Mouse (Mus musculus): ENCODE results near the gene Pfkm. TPM values are rescaled to one million over a fixed set of nuclear protein-coding genes. Genes with fewer than 3 reads are reported as not detected.

Pfkm gene
- total and polyA plus RNA-seq, 2 experiments from 2014 or later = 89.9 to 102 TPM

DNA sequence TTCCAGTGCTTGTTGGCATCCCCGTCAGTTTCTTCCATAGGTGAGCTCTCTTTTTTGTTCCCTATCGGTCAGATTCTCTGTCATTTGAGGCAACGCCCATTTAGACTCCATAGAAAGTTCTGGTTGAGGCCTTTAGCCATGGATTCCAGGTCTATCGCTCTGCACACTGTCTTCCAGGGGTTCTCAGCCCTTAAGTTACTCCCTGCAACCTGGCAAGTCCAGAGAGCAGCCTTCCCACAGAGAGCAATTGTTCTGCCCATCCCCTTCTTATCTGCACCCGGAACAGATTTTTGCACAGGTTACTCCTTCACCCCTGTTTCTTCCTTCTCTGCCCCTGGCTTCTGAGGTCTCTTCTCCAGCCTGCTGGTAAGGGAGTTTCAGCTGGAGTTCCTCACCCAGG lies 79.7 kb downstream of the Pfkm start:
- H3K4me1 ChIP-seq (ENCODE audit: insufficient read depth, low read length) = 0 out of 2 replicates have a peak, but pooled peaks cover 7% of the 10 kb centered on the region
- TF ChIP-seq CTCF (IDR thresholded peaks at IDR 0.05) = no peak
- ATAC-seq (ENCODE audit: low FRiP score) = no peak
- no peaks in the 10 kb centered on the region for H3K27me3 ChIP-seq (ENCODE audit: insufficient read depth, low read length)
- H3K4me2 ChIP-seq (ENCODE audit: low read depth, low read length, poor library complexity, severe bottlenecking) = peak overlapping the region; percentile 22; the same call in 1 of the 2 replicates
- H3K36me3 ChIP-seq (ENCODE audit: insufficient read depth, low read length) = no peaks in the 10 kb centered on the region
- no peak for DNase-seq (ENCODE audit: low spot score)
- H3K9me3 ChIP-seq (ENCODE audit: low read length) = no peaks in the 10 kb centered on the region
- H3K27ac ChIP-seq (ENCODE audit: low read depth, low read length) = no peak overlapping the region
- WGBS = 74% methylated on average over 5 of the region's 5 CpGs
- H3K9ac ChIP-seq (replicated peaks; ENCODE audit: low read length, poor library complexity, severe bottlenecking) = no peak overlapping the region
- no peak overlapping the region for H3K4me3 ChIP-seq (ENCODE audit: low read depth, low read length)

DNA sequence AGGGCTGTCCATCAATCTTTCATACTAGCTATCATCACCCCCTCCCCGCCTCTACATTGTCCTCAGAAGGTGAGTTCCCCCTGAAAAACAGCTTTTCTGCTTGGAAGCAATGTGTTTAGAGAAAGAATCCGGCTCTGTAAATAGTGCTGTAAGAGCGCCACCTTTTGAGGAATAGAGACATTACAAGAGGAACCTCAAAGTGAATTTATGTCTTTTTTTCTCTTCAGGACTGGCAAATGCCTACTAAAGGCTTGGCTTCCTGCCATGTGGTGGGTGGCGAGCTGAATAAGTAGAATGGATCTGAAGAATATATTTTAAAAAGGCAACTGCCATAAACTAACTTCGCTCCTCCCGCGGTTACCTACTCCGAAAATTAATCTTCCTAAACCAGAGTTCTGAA lies 81.4 kb downstream of the Pfkm start:
- Histone ChIP-seq H3K4me3 (ENCODE audit: low read depth, low read length) (no peak overlapping the region), H3K27me3 (ENCODE audit: insufficient read depth, low read length) (no peaks in the 10 kb centered on the region), H3K4me2 (ENCODE audit: low read depth, low read length, poor library complexity, severe bottlenecking) (no peak overlapping the region), H3K36me3 (ENCODE audit: insufficient read depth, low read length) (no peaks in the 10 kb centered on the region), H3K9ac (replicated peaks; ENCODE audit: low read length, poor library complexity, severe bottlenecking) (no peak overlapping the region), H3K4me1 (ENCODE audit: insufficient read depth, low read length) (0 out of 2 replicates have a peak, but pooled peaks cover 7% of the 10 kb centered on the region), H3K9me3 (ENCODE audit: low read length) (no peaks in the 10 kb centered on the region), H3K27ac (ENCODE audit: low read depth, low read length) (no peak overlapping the region)
- ATAC-seq (ENCODE audit: low FRiP score) = no peak
- peak; percentile 88 for DNase-seq (ENCODE audit: low spot score)
- peak; percentile 84 for TF ChIP-seq CTCF (IDR thresholded peaks at IDR 0.05)
- 26% methylated on average over 8 of the region's 8 CpGs for WGBS

GRCm38 (mm10) chr15:98177320-98177719 lies 84.9 kb downstream of the Pfkm start:
- ATAC-seq (ENCODE audit: low FRiP score) (no peak), DNase-seq (ENCODE audit: low spot score) (no peak)
- H3K36me3 ChIP-seq (ENCODE audit: insufficient read depth, low read length) = no peaks in the 10 kb centered on the region
- H3K4me3 ChIP-seq (ENCODE audit: low read depth, low read length) = no peak overlapping the region
- H3K27ac ChIP-seq (ENCODE audit: low read depth, low read length) = no peak overlapping the region
- 0 out of 2 replicates have a peak, but pooled peaks cover 3% of the 10 kb centered on the region for H3K4me1 ChIP-seq (ENCODE audit: insufficient read depth, low read length)
- no peaks in the 10 kb centered on the region for H3K9me3 ChIP-seq (ENCODE audit: low read length)
- no peak for TF ChIP-seq CTCF (IDR thresholded peaks at IDR 0.05)
- no peaks in the 10 kb centered on the region for H3K27me3 ChIP-seq (ENCODE audit: insufficient read depth, low read length)
- no peak overlapping the region for H3K9ac ChIP-seq (replicated peaks; ENCODE audit: low read length, poor library complexity, severe bottlenecking)
- WGBS = 84% methylated on average over 3 of the region's 3 CpGs
- H3K4me2 ChIP-seq (ENCODE audit: low read depth, low read length, poor library complexity, severe bottlenecking) = no peak overlapping the region

- ATAC-seq (ENCODE audit: low FRiP score) = no peak
- TF ChIP-seq CTCF (IDR thresholded peaks at IDR 0.05) = no peak
- peak overlapping the region; percentile 40 for H3K4me3 ChIP-seq (ENCODE audit: low read depth, low read length)
- no peaks in the 10 kb centered on the region for H3K27me3 ChIP-seq (ENCODE audit: insufficient read depth, low read length)
- 0 out of 2 replicates have a peak overlapping the region, but pooled peaks have one; percentile 9 for H3K9ac ChIP-seq (replicated peaks; ENCODE audit: low read length, poor library complexity, severe bottlenecking)
- peak overlapping the region; percentile 55 for H3K27ac ChIP-seq (ENCODE audit: low read depth, low read length)
- 0 out of 2 replicates have a peak, but pooled peaks cover 3% of the 10 kb centered on the region for H3K4me1 ChIP-seq (ENCODE audit: insufficient read depth, low read length)
- 3% methylated on average over 26 of the region's 26 CpGs for WGBS
- H3K4me2 ChIP-seq (ENCODE audit: low read depth, low read length, poor library complexity, severe bottlenecking) = peak overlapping the region; percentile 56
- DNase-seq (ENCODE audit: low spot score) = no peak
- H3K36me3 ChIP-seq (ENCODE audit: insufficient read depth, low read length) = no peaks in the 10 kb centered on the region
- H3K9me3 ChIP-seq (ENCODE audit: low read length) = no peaks in the 10 kb centered on the region
These were observed 88.3 kb downstream of the Pfkm start for GRCm38 (mm10) chr15:98180567-98181131.

- under 1% methylated on average over 30 of the region's 30 CpGs for WGBS
- peak; percentile 95 for DNase-seq (ENCODE audit: low spot score)
- 0 out of 2 replicates have a peak, but pooled peaks cover 3% of the 10 kb centered on the region for H3K4me1 ChIP-seq (ENCODE audit: insufficient read depth, low read length)
- H3K36me3 ChIP-seq (ENCODE audit: insufficient read depth, low read length) = no peaks in the 10 kb centered on the region
- H3K4me3 ChIP-seq (ENCODE audit: low read depth, low read length) = peak overlapping the region; percentile 40
- H3K4me2 ChIP-seq (ENCODE audit: low read depth, low read length, poor library complexity, severe bottlenecking) = peak overlapping the region; percentile 56
- peak overlapping the region; percentile 55 for H3K27ac ChIP-seq (ENCODE audit: low read depth, low read length)
- H3K9ac ChIP-seq (replicated peaks; ENCODE audit: low read length, poor library complexity, severe bottlenecking) = 0 out of 2 replicates have a peak overlapping the region, but pooled peaks have one; percentile 9
- H3K9me3 ChIP-seq (ENCODE audit: low read length) = no peaks in the 10 kb centered on the region
- ATAC-seq (ENCODE audit: low FRiP score) = peak; percentile 97
- no peaks in the 10 kb centered on the region for H3K27me3 ChIP-seq (ENCODE audit: insufficient read depth, low read length)
- peak; percentile 92 for TF ChIP-seq CTCF (IDR thresholded peaks at IDR 0.05)
These were observed 88.8 kb downstream of the Pfkm start for GRCm38 (mm10) chr15:98181132-98181711.

Other genes with a start within 250 kb of the Pfkm start
- 22.4 and 24.2 TPM in 2 replicates for gene Hdac7, start 248.1 kb upstream of the Pfkm start, total RNA-seq (2014; rRNA removed)
- 28.7 and 29.2 TPM in 2 replicates for gene Hdac7, start 248.1 kb upstream of the Pfkm start, polyA plus RNA-seq (2015; fragmentation: Nextera tagmentation; extraction: Ambion mirVana)
- 0.09 and 0.27 TPM in 2 replicates for gene Vdr, start 182.0 kb upstream of the Pfkm start, total RNA-seq (2014; rRNA removed)
- 0.12 and 0.22 TPM in 2 replicates for gene Vdr, start 182.0 kb upstream of the Pfkm start, polyA plus RNA-seq (2015; fragmentation: Nextera tagmentation; extraction: Ambion mirVana)
- gene Tmem106c, start 128.4 kb upstream of the Pfkm start, total RNA-seq (2014; rRNA removed) = 40.3 and 57.7 TPM in 2 replicates
- gene Tmem106c, start 128.4 kb upstream of the Pfkm start, polyA plus RNA-seq (2015; fragmentation: Nextera tagmentation; extraction: Ambion mirVana) = 43.8 and 49.2 TPM in 2 replicates
- gene Col2a1, start 87.9 kb upstream of the Pfkm start, total RNA-seq (2014; rRNA removed) = 13.8 and 17.8 TPM in 2 replicates
- gene Col2a1, start 87.9 kb upstream of the Pfkm start, polyA plus RNA-seq (2015; fragmentation: Nextera tagmentation; extraction: Ambion mirVana) = 4.9 and 6.2 TPM in 2 replicates
- 17.4 and 18.2 TPM in 2 replicates for gene Senp1, start 1.2 kb downstream of the Pfkm start, total RNA-seq (2014; rRNA removed)
- gene Senp1, start 1.2 kb downstream of the Pfkm start, polyA plus RNA-seq (2015; fragmentation: Nextera tagmentation; extraction: Ambion mirVana) = 12.1 and 12.4 TPM in 2 replicates
- 60.5 and 72.7 TPM in 2 replicates for gene Asb8, start 73.0 kb downstream of the Pfkm start, total RNA-seq (2014; rRNA removed)
- gene Asb8, start 73.0 kb downstream of the Pfkm start, polyA plus RNA-seq (2015; fragmentation: Nextera tagmentation; extraction: Ambion mirVana) = 59.2 and 64.9 TPM in 2 replicates
- 127 and 129 TPM in 2 replicates for gene Ccdc184, start 74.6 kb downstream of the Pfkm start, total RNA-seq (2014; rRNA removed)
- gene Ccdc184, start 74.6 kb downstream of the Pfkm start, polyA plus RNA-seq (2015; fragmentation: Nextera tagmentation; extraction: Ambion mirVana) = 132 and 145 TPM in 2 replicates
- gene Olfr288, start 103.0 kb downstream of the Pfkm start, total RNA-seq (2014; rRNA removed) = not detected in 2 replicates
- gene Olfr288, start 103.0 kb downstream of the Pfkm start, polyA plus RNA-seq (2015; fragmentation: Nextera tagmentation; extraction: Ambion mirVana) = not detected in 2 replicates
- gene Gm44579, start 128.4 kb downstream of the Pfkm start, total RNA-seq (2014; rRNA removed) = not detected in 2 replicates
- gene Gm44579, start 128.4 kb downstream of the Pfkm start, polyA plus RNA-seq (2015; fragmentation: Nextera tagmentation; extraction: Ambion mirVana) = 0.09 and 0.11 TPM in 2 replicates
- gene Olfr287, start 128.5 kb downstream of the Pfkm start, total RNA-seq (2014; rRNA removed) = 0.44 and 1.2 TPM in 2 replicates
- gene Olfr287, start 128.5 kb downstream of the Pfkm start, polyA plus RNA-seq (2015; fragmentation: Nextera tagmentation; extraction: Ambion mirVana) = 1.2 and 1.5 TPM in 2 replicates
- gene Olfr286, start 141.9 kb downstream of the Pfkm start, total RNA-seq (2014; rRNA removed) = not detected in 2 replicates
- not detected in 2 replicates for gene Olfr286, start 141.9 kb downstream of the Pfkm start, polyA plus RNA-seq (2015; fragmentation: Nextera tagmentation; extraction: Ambion mirVana)
- gene H1fnt, start 164.7 kb downstream of the Pfkm start, total RNA-seq (2014; rRNA removed) = not detected in 2 replicates
- not detected in 2 replicates for gene H1fnt, start 164.7 kb downstream of the Pfkm start, polyA plus RNA-seq (2015; fragmentation: Nextera tagmentation; extraction: Ambion mirVana)
- gene Zfp641, start 203.6 kb downstream of the Pfkm start, total RNA-seq (2014; rRNA removed) = 21.4 and 22.5 TPM in 2 replicates
- 10.9 and 12.8 TPM in 2 replicates for gene Zfp641, start 203.6 kb downstream of the Pfkm start, polyA plus RNA-seq (2015; fragmentation: Nextera tagmentation; extraction: Ambion mirVana)
- not detected in 2 replicates for gene Olfr285, start 224.8 kb downstream of the Pfkm start, total RNA-seq (2014; rRNA removed)
- gene Olfr285, start 224.8 kb downstream of the Pfkm start, polyA plus RNA-seq (2015; fragmentation: Nextera tagmentation; extraction: Ambion mirVana) = not detected in 2 replicates
- gene Olfr284, start 248.4 kb downstream of the Pfkm start, total RNA-seq (2014; rRNA removed) = not detected in 2 replicates
- gene Olfr284, start 248.4 kb downstream of the Pfkm start, polyA plus RNA-seq (2015; fragmentation: Nextera tagmentation; extraction: Ambion mirVana) = 0.18 TPM in 1 of 2 replicates, not detected in the other

Data from midbrain, postnatal 0 days (tissue).